Comparison of ENCODE assay signal across 24 mouse cellular contexts in the genomic region with DNA sequence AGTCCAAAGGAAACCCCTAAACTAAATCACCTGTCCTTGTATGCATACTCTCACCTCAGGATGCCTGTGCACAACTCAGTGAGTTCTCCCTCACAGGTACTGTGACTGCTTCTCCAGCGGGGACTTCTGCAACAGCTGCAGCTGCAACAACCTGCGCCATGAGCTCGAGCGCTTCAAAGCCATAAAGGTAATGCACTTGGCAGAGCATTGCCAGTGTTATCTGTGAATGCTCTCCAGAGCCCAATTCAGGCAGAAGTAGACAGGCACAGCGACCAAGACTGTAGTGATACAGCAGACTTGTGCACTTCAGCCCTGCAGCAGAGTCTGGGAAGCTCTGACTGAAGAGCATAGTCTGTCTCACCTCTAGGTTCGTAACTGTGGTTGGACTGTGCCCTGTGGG. TPM values are rescaled to one million over a fixed set of nuclear protein-coding genes. Genes with fewer than 3 reads are reported as not detected.
DNase-seq lines count a peak whose midpoint lies in the region; ATAC-seq and TF ChIP-seq lines count a peak whose summit lies in the region.
"Had no signal": no experiment of that assay in that cellular context is flagged by ENCODE, and none has a peak within 500 bp of the region (broad histone marks: within the 10 kb centered on the region; RNA-seq: fewer than 3 reads in every experiment).

No protein-coding gene starts in this region.

- no peak for TF ChIP-seq CTCF in heart, postnatal 0 days (IDR thresholded peaks at IDR 0.05; ENCODE audit: low read depth)
- TF ChIP-seq CTCF in hindbrain, postnatal 0 days (IDR thresholded peaks at IDR 0.05; ENCODE audit: low read depth): no peak

- ATAC-seq in heart, embryonic 12.5 days (ENCODE audit: insufficient number of reproducible peaks, low FRiP score): no peak
- no peak for ATAC-seq in heart, embryonic 15.5 days (replicated peaks; ENCODE audit: insufficient number of reproducible peaks, insufficient read depth, low FRiP score, low read depth)
- peak; percentile 35; the same call in 1 of the 2 replicates for ATAC-seq in heart, postnatal 0 days (ENCODE audit: insufficient read depth, low read depth)
- no peak for ATAC-seq in hindbrain, postnatal 0 days
- no peak for ATAC-seq in hindbrain, embryonic 14.5 days (ENCODE audit: low FRiP score)
- ATAC-seq: activated CD4-positive, CD25-positive, alpha-beta regulatory T cell, adult 4 months; CD4-positive, CD25-positive, alpha-beta regulatory T cell, adult 4 months; forebrain, embryonic 13.5 days; Patski had no signal

- H3K9me3 ChIP-seq in heart, embryonic 12.5 days (replicated peaks): peaks cover 3% of the 10 kb centered on the region; the same call in 1 of the 2 replicates
- H3K9me3 ChIP-seq in heart, embryonic 15.5 days (replicated peaks): no peaks in the 10 kb centered on the region
- H3K9me3 ChIP-seq in heart, postnatal 0 days (replicated peaks; ENCODE audit: control insufficient read depth, low read length): no peaks in the 10 kb centered on the region
- no peaks in the 10 kb centered on the region for H3K9me3 ChIP-seq in hindbrain, postnatal 0 days (ENCODE audit: low read length)
- H3K9me3 ChIP-seq in hindbrain, embryonic 14.5 days (ENCODE audit: control insufficient read depth, low read length): no peaks in the 10 kb centered on the region
- H3K9me3 ChIP-seq: forebrain, embryonic 13.5 days; G1E had no signal

- peaks cover 17% of the 10 kb centered on the region for H3K4me1 ChIP-seq in heart, embryonic 12.5 days (replicated peaks)
- peaks cover 16% of the 10 kb centered on the region for H3K4me1 ChIP-seq in heart, embryonic 15.5 days (replicated peaks)
- peaks cover 5% of the 10 kb centered on the region for H3K4me1 ChIP-seq in heart, postnatal 0 days (ENCODE audit: control insufficient read depth, insufficient read depth)
- H3K4me1 ChIP-seq in hindbrain, postnatal 0 days (ENCODE audit: insufficient read depth, low read length): no peaks in the 10 kb centered on the region
- H3K4me1 ChIP-seq in hindbrain, embryonic 14.5 days (replicated peaks; ENCODE audit: control insufficient read depth, insufficient read depth, low read length): no peaks in the 10 kb centered on the region
- H3K4me1 ChIP-seq: embryonic facial prominence, embryonic 10.5 days; embryonic facial prominence, embryonic 12.5 days; forebrain, embryonic 13.5 days had no signal

- TF ChIP-seq EP300 in heart, postnatal 0 days (IDR thresholded peaks at IDR 0.05; ENCODE audit: low read depth): no peak

- intact Hi-C loops in heart, postnatal 14 days (cut with DNase I): no loop called here
- intact Hi-C loops in heart, postnatal 25 days (cut with DNase I): no loop called here

- WGBS in heart, embryonic 12.5 days: 63% methylated on average over 6 of the region's 6 CpGs
- 49% methylated on average over 6 of the region's 6 CpGs for WGBS in heart, embryonic 15.5 days
- WGBS in heart, postnatal 0 days: 34% methylated on average over 6 of the region's 6 CpGs
- 61% methylated on average over 6 of the region's 6 CpGs for WGBS in hindbrain, postnatal 0 days
- 82% methylated on average over 6 of the region's 6 CpGs for WGBS in hindbrain, embryonic 14.5 days

- H3K27ac ChIP-seq in heart, embryonic 12.5 days (ENCODE audit: poor library complexity, severe bottlenecking): no peak overlapping the region
- no peak overlapping the region for H3K27ac ChIP-seq in heart, embryonic 15.5 days
- no peak overlapping the region for H3K27ac ChIP-seq in heart, postnatal 0 days (ENCODE audit: low read depth)
- H3K27ac ChIP-seq in hindbrain, postnatal 0 days: no peak overlapping the region
- no peak overlapping the region for H3K27ac ChIP-seq in hindbrain, embryonic 14.5 days
- H3K27ac ChIP-seq: embryonic facial prominence, embryonic 10.5 days; embryonic facial prominence, embryonic 12.5 days; forebrain, embryonic 13.5 days had no signal

- H3K4me3 ChIP-seq in heart, embryonic 12.5 days: no peak overlapping the region
- H3K4me3 ChIP-seq in heart, embryonic 15.5 days: no peak overlapping the region
- no peak overlapping the region for H3K4me3 ChIP-seq in heart, postnatal 0 days (ENCODE audit: low read depth, low read length)
- no peak overlapping the region for H3K4me3 ChIP-seq in hindbrain, postnatal 0 days (ENCODE audit: low read length)
- no peak overlapping the region for H3K4me3 ChIP-seq in hindbrain, embryonic 14.5 days (replicated peaks; ENCODE audit: low read length)
- H3K4me3 ChIP-seq: embryonic facial prominence, embryonic 10.5 days; embryonic facial prominence, embryonic 12.5 days; forebrain, embryonic 13.5 days had no signal

- H3K27me3 ChIP-seq in heart, embryonic 12.5 days (replicated peaks): peaks cover 10% of the 10 kb centered on the region; the same call in 1 of the 2 replicates
- no peaks in the 10 kb centered on the region for H3K27me3 ChIP-seq in heart, embryonic 15.5 days
- no peaks in the 10 kb centered on the region for H3K27me3 ChIP-seq in heart, postnatal 0 days (ENCODE audit: control insufficient read depth, insufficient read depth, low read length)
- H3K27me3 ChIP-seq in hindbrain, postnatal 0 days (ENCODE audit: insufficient read depth, low read length): no peaks in the 10 kb centered on the region
- no peaks in the 10 kb centered on the region for H3K27me3 ChIP-seq in hindbrain, embryonic 14.5 days (ENCODE audit: control insufficient read depth, insufficient read depth, low read length)
- H3K27me3 ChIP-seq: CH12.LX; embryonic facial prominence, embryonic 12.5 days; forebrain, embryonic 13.5 days; Patski had no signal

- H3K4me2 ChIP-seq in heart, embryonic 12.5 days: 0 out of 2 replicates have a peak overlapping the region, but pooled peaks have one; percentile 6
- H3K4me2 ChIP-seq in heart, embryonic 15.5 days: peak overlapping the region; percentile 15; the same call in 1 of the 2 replicates
- 0 out of 2 replicates have a peak overlapping the region, but pooled peaks have one; percentile 7 for H3K4me2 ChIP-seq in heart, postnatal 0 days (ENCODE audit: low read depth, low read length)
- H3K4me2 ChIP-seq in hindbrain, postnatal 0 days (ENCODE audit: low read depth, low read length): no peak overlapping the region
- no peak overlapping the region for H3K4me2 ChIP-seq in hindbrain, embryonic 14.5 days (replicated peaks)
- H3K4me2 ChIP-seq: embryonic facial prominence, embryonic 12.5 days; forebrain, embryonic 13.5 days had no signal

- no peaks in the 10 kb centered on the region for H3K36me3 ChIP-seq in heart, embryonic 12.5 days
- no peaks in the 10 kb centered on the region for H3K36me3 ChIP-seq in heart, embryonic 15.5 days
- peaks cover 14% of the 10 kb centered on the region for H3K36me3 ChIP-seq in heart, postnatal 0 days (replicated peaks; ENCODE audit: control insufficient read depth, insufficient read depth, low read length)
- H3K36me3 ChIP-seq in hindbrain, postnatal 0 days (ENCODE audit: insufficient read depth, low read length): no peaks in the 10 kb centered on the region
- H3K36me3 ChIP-seq in hindbrain, embryonic 14.5 days (replicated peaks; ENCODE audit: control insufficient read depth, insufficient read depth): no peaks in the 10 kb centered on the region
- H3K36me3 ChIP-seq: embryonic facial prominence, embryonic 10.5 days; embryonic facial prominence, embryonic 12.5 days; G1E had no signal

- H3K9ac ChIP-seq in heart, embryonic 12.5 days: no peak overlapping the region
- no peak overlapping the region for H3K9ac ChIP-seq in heart, embryonic 15.5 days
- H3K9ac ChIP-seq in heart, postnatal 0 days (replicated peaks; ENCODE audit: low read depth, low read length): no peak overlapping the region
- H3K9ac ChIP-seq in hindbrain, postnatal 0 days (replicated peaks; ENCODE audit: low read length): no peak overlapping the region
- H3K9ac ChIP-seq in hindbrain, embryonic 14.5 days: no peak overlapping the region
- H3K9ac ChIP-seq: embryonic facial prominence, embryonic 12.5 days; forebrain, embryonic 13.5 days had no signal

- no peak for DNase-seq in heart, postnatal 14 days
- DNase-seq in heart, adult 18-20 months: no peak
- no peak for DNase-seq in heart, postnatal 0 days (ENCODE audit: low spot score)
- DNase-seq in heart, postnatal 25 days (ENCODE audit: low spot score): no peak
- peak; percentile 24 for DNase-seq in hindbrain, postnatal 0 days (ENCODE audit: low spot score)
- no peak for DNase-seq in hindbrain, embryonic 14.5 days (ENCODE audit: low spot score)
- DNase-seq: adrenal gland, adult 8-10 months; adrenal gland, postnatal 14 days; adrenal gland, postnatal 36 days; B cell, adult 2 months; cerebellum, adult 11-12 months; cerebellum, adult 2 months; cerebellum, adult 9-10 months; cerebellum, postnatal 25 days had no signal

RNA-seq across cellular contexts. Expression of gene Gal, which starts 12.0 kb away (rescaled TPM):
- polyA plus RNA-seq in heart, embryonic 12.5 days (2016; fragmentation: Nextera tagmentation; extraction: Ambion mirVana): 8.1 and 8.5 TPM in 2 replicates
- not detected for total RNA-seq in heart, postnatal 14 days (2021)
- polyA plus RNA-seq in heart, embryonic 15.5 days (2015; fragmentation: Nextera tagmentation; extraction: Ambion mirVana): 6.2 and 7.5 TPM in 2 replicates
- not detected for total RNA-seq in heart, adult 18-20 months (2021)
- total RNA-seq in heart, postnatal 0 days (2014; rRNA removed; ENCODE audit: low replicate concordance): 2.3 TPM in 1 of 2 replicates, not detected in the other
- 2.4 and 3.1 TPM in 2 replicates for polyA plus RNA-seq in heart, postnatal 0 days (2015; fragmentation: Nextera tagmentation; extraction: Ambion mirVana)
- total RNA-seq in heart, postnatal 25 days (2021): not detected
- total RNA-seq in hindbrain, postnatal 0 days (2014; rRNA removed): 0.75 and 3.7 TPM in 2 replicates
- 29.4 and 40.6 TPM in 2 replicates for polyA plus RNA-seq in hindbrain, postnatal 0 days (2015; fragmentation: Nextera tagmentation; extraction: Ambion mirVana)
- 16.2 and 22.4 TPM in 2 replicates for polyA plus RNA-seq in hindbrain, embryonic 14.5 days (2014; fragmentation: Nextera tagmentation; extraction: Ambion mirVana)
- total RNA-seq: CH12.LX, G1E had no signal
- polyA plus RNA-seq: G1E, Patski had no signal

RNA-seq across cellular contexts. Expression of gene Tesmin, which starts 13.7 kb away (rescaled TPM):
- polyA plus RNA-seq in heart, embryonic 12.5 days (2016; fragmentation: Nextera tagmentation; extraction: Ambion mirVana): 0.46 and 0.83 TPM in 2 replicates
- 1 to 10 TPM; 5.0 to 5.2 TPM for total RNA-seq in heart, postnatal 14 days (2021)
- polyA plus RNA-seq in heart, embryonic 15.5 days (2015; fragmentation: Nextera tagmentation; extraction: Ambion mirVana): 0.69 and 1.5 TPM in 2 replicates
- 1 to 10 TPM; 1.4 to 2.0 TPM for total RNA-seq in heart, adult 18-20 months (2021)
- 1.2 and 2.9 TPM in 2 replicates for total RNA-seq in heart, postnatal 0 days (2014; rRNA removed; ENCODE audit: low replicate concordance)
- 1.1 and 1.3 TPM in 2 replicates for polyA plus RNA-seq in heart, postnatal 0 days (2015; fragmentation: Nextera tagmentation; extraction: Ambion mirVana)
- 1 to 10 TPM; 3.9 to 4.2 TPM for total RNA-seq in heart, postnatal 25 days (2021)
- total RNA-seq in hindbrain, postnatal 0 days (2014; rRNA removed): 1.3 and 1.5 TPM in 2 replicates
- polyA plus RNA-seq in hindbrain, postnatal 0 days (2015; fragmentation: Nextera tagmentation; extraction: Ambion mirVana): 0.97 and 1.1 TPM in 2 replicates
- 0.18 and 0.48 TPM in 2 replicates for polyA plus RNA-seq in hindbrain, embryonic 14.5 days (2014; fragmentation: Nextera tagmentation; extraction: Ambion mirVana)
- polyA plus RNA-seq: activated CD4-positive, CD25-positive, alpha-beta regulatory T cell, adult 4 months; CD4-positive, CD25-positive, alpha-beta regulatory T cell, adult 4 months had no signal

Comparison
In these comparisons a context has a peak if more than half of its experiments do, and no peak if none do; other contexts are left out.
1. H3K4me2 ChIP-seq: peak in heart, embryonic 12.5 days (single experiment), heart, embryonic 15.5 days (single experiment) and heart, postnatal 0 days (single experiment); none in hindbrain, postnatal 0 days (single experiment) and hindbrain, embryonic 14.5 days (single experiment).